Mouse (Mus musculus) frontal cortex, postnatal 10 days (tissue): ENCODE measurements at regions not wholly inside any gene's neighbourhood (a gene's known extent, or its start where the extent isn't known, plus 50 kb on each side); places are given as distances from the start of the nearest gene placed in this dataset.

Experiments used
- DNase-seq, 2 experiments: peaks; one replicate each; pipeline ENCODE4 v3.0.0; 2022; ENCODE audit warnings: low spot score in 2 of 2, mixed read lengths in 1 of 2

DNA sequence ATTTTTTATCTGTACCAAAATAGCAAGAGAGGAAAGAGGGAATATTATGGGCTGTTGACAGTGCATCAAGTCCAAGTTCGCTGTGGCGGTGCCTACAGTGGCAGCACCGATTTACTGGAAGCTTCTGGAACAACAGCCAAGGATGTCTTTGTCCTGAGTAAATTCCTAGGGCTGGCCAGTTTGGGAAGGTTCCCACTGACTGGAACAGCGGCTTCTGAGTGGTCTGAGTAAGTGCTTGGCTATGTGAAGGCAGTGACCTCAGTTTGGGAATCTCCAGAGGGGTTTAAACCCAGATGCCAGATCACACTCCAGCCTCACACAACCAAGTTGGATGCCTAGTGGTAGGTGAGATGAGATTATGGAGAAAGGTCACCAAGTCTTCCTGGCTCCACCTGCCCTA is 84.4 kb upstream of the Slc7a14 start:
- no peak for DNase-seq

DNA sequence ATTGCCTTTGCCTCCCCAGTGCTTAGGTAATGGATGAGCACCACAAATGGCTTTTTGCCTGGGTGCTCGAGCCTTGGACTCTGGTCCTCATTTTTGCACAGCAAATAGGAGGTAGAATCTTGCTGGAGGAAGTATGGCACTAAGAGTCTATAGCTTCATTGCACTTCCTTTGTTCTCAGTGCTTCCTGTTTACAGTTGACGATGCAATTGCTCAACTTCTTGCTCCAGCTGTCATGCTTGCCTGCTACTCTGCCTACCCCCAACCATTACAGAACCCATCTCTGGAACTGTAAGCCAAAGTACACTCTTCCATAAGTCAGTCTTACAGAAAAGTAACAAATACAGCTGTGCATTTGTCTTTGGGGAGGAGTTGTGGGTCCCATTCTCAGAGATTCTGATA is 79.8 kb upstream of the Slc7a14 start:
- no peak for DNase-seq

DNA sequence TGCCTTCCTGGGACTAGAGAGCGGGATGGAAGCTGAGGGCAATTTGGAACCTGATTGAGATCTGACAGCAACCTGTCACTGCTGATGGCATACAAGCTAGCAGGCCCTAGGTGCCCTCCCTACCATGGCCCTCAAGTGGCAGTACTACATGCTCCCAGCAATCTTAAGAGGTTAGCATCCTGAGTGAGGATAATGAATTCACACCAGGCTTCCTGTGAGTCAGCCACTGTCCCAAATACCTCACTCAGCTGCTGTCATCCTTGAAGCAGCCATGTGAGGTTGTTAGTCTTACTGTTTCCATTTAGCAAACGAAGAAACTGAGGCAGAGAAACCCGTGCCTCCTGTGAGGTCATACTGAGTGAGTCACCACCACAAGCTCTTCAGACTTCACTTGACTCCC is 65.5 kb upstream of the Slc7a14 start:
- DNase-seq, result no peak

DNA sequence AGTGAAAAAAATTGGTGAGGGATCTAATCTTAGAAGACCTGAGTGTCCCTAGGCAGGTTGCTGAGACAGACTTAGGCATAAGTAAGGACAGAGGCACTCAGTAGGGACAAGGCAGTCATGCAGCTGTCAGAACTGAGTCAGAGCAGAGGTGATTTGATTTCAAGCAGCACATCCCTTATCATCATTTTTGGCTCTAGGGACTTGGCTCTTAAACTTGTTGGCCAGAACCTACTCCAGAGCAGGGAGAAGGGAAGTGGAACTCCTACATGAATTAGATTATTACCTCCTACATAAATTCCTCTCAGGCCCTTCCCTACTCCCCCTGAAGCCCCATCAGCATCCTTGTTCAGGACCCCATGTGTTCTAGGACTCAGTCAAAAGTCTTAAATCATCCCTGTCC is 63.9 kb upstream of the Slc7a14 start:
- DNase-seq, result no peak

DNA sequence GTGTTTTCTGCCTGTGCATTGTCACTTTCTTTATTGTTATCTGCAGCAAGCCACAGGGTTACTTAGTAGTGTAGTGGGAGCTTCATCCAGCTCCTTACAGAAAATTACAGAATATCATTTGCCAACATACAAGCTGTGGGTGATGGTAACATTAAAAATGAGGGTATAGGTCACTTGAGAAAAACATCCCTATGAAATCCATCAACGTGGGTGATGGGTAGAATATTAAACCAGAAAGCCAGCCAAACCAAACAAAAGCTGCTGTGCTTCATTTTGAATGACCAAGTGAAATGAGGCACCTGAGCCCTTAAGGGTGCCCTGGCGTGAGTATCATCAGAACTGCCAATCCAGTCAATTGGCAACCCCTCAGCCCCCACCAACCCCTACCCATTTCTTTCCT is 58.1 kb upstream of the Slc7a14 start:
- DNase-seq, result no peak
